Mouse (Mus musculus): Measurements from ENCODE around the gene Cela1. TPM values are rescaled to one million over a fixed set of nuclear protein-coding genes. Genes with fewer than 3 reads are reported as not detected.

Cela1 gene
- polyA plus RNA-seq (2015; fragmentation: Nextera tagmentation; extraction: Ambion mirVana): 180 and 240 TPM in 2 replicates

DNA sequence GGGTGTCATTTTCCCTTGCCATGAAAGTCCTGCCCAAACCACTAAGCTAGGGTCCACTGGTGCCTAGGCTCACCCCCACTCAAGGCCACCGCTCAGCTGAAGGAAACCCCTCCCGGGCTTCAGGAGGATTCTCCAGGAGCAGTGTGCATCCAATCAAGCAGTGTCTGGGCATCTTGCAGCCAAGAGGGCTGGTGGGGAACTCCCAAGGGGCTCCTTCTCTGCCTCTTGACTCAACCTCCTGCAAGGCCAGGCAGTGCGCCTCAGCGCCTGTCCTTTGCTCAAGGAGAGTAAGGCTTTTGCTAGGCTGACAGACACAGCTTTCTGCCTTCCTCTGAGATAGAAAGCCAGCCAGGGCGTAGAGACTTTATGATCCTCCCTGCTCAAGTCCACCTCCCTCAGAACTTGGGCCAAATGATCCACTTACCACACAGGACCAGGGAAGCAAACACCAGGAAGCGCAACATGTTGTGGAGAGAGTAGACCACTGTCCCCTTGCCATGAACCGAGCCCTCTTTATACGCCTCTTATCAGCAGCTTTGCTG lies at the start of gene Cela1:
TSS of gene Cela1 (minus strand) at position 492 of the 542 bp plus-strand sequence.
- 50% methylated on average over 8 of the region's 8 CpGs for WGBS
- Histone ChIP-seq H3K27ac (ENCODE audit: low read length) (0 out of 2 replicates have a peak within 1 kb of the TSS, but pooled peaks have one; percentile 34), H3K4me3 (ENCODE audit: low read length) (peak within 1 kb of the TSS; percentile 11; the same call in 1 of the 2 replicates), H3K9me3 (ENCODE audit: control insufficient read depth, low read length) (peaks cover 6% of the 10 kb centered on the region), H3K4me1 (ENCODE audit: control insufficient read depth, insufficient read depth, low read length) (peaks cover 8% of the 10 kb centered on the region), H3K9ac (ENCODE audit: low read depth, low read length) (peak within 1 kb of the TSS; percentile 38; the same call in 1 of the 2 replicates), H3K27me3 (replicated peaks; ENCODE audit: control insufficient read depth, insufficient read depth, low read length) (no peaks in the 10 kb centered on the region), H3K4me2 (ENCODE audit: low read depth, low read length) (0 out of 2 replicates have a peak within 1 kb of the TSS, but pooled peaks have one; percentile 11), H3K36me3 (ENCODE audit: control insufficient read depth, insufficient read depth, low read length) (no peaks in the 10 kb centered on the region)
- ATAC-seq: no peak

DNA sequence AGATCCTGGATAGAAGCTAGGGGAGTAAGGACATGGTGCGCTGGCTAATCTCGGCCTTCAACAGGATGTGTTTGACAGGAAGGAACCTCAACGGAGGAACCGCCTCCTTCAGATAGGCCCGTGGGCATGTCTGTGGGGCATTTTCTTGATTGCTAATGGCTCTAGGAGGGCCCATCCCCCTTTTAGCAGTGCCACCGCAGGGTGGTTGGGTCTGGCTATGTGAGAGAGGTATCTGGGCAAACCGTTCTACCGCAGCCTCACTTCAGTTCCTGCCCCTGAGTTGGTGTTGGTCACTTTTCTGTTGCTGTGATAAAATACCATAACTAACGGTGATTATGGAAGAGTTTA lies 48.2 kb upstream of the Cela1 start:
- Histone ChIP-seq H3K27me3 (replicated peaks; ENCODE audit: control insufficient read depth, insufficient read depth, low read length) (no peaks in the 10 kb centered on the region), H3K4me1 (ENCODE audit: control insufficient read depth, insufficient read depth, low read length) (no peaks in the 10 kb centered on the region), H3K4me3 (ENCODE audit: low read length) (no peak overlapping the region), H3K27ac (ENCODE audit: low read length) (no peak overlapping the region), H3K9ac (ENCODE audit: low read depth, low read length) (no peak overlapping the region), H3K36me3 (ENCODE audit: control insufficient read depth, insufficient read depth, low read length) (no peaks in the 10 kb centered on the region), H3K9me3 (ENCODE audit: control insufficient read depth, low read length) (no peaks in the 10 kb centered on the region), H3K4me2 (ENCODE audit: low read depth, low read length) (no peak overlapping the region)
- ATAC-seq: no peak
- WGBS: 84% methylated on average over 9 of the region's 9 CpGs

DNA sequence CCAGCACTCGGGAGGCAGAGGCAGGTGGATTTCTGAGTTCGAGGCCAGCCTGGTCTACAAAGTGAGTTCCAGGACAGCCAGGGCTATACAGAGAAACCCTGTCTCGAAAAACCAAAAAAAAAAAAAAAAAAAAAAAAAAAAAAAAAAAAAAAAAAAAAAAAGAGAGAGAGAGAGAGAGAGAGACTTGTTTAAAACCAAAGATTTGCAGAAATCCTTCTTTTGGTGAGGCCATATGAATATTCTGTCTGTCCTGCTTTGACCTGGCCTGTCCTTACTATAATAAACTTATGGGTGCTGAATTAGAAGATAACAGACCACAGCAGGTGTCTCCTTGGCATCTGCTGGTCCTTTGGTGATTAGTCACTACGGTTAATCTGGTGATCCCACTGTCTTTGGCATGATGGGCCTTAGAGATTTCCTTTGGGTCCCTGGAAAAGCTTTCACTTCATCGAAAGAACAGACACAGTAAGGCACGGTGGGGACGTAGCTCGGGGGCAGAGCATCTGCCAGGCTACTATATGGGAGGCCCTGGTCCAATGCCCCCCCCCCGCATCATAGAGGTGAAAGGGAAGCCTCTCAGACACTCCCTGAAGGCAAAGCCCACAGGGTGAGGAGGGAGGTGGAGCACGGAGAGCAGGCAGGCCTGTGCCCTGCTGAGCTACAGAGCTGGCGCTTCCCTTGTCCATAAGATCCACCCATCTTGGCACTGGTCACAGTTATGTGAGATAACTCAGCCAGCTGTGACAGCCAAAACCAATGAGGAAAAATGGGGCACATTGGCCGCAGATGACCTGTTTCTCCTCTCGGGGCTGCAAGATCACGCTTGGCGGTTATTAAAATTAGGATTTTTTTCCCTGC lies 47.6 kb upstream of the Cela1 start:
- no peaks in the 10 kb centered on the region for H3K9me3 ChIP-seq (ENCODE audit: control insufficient read depth, low read length)
- H3K27me3 ChIP-seq (replicated peaks; ENCODE audit: control insufficient read depth, insufficient read depth, low read length): no peaks in the 10 kb centered on the region
- H3K4me1 ChIP-seq (ENCODE audit: control insufficient read depth, insufficient read depth, low read length): no peaks in the 10 kb centered on the region
- no peak overlapping the region for H3K27ac ChIP-seq (ENCODE audit: low read length)
- no peak for ATAC-seq
- H3K36me3 ChIP-seq (ENCODE audit: control insufficient read depth, insufficient read depth, low read length): no peaks in the 10 kb centered on the region
- WGBS: 91% methylated on average over 14 of the region's 15 CpGs
- no peak overlapping the region for H3K4me2 ChIP-seq (ENCODE audit: low read depth, low read length)
- no peak overlapping the region for H3K9ac ChIP-seq (ENCODE audit: low read depth, low read length)
- H3K4me3 ChIP-seq (ENCODE audit: low read length): no peak overlapping the region

DNA sequence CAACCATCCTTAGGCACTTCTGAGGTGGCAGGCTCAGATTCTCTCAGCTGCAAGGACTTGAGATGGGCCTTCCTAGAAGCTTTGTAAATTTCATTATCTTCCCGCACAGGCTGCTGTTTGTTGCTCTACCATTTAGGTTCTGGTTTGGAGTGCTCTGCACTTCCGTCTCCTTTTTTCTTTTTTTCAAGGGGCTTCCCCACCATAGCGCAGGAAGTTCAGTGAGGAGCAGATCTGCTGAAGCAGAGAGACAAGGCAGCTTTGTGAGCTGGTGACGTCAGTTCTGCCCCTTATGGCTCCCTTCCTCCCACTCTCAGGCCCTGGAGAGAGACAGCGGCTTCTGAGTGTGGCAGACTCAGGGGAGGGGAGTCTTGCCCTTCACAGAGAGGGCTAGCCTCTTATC lies 44.9 kb upstream of the Cela1 start:
- H3K27me3 ChIP-seq (replicated peaks; ENCODE audit: control insufficient read depth, insufficient read depth, low read length): peaks cover 10% of the 10 kb centered on the region
- H3K4me3 ChIP-seq (ENCODE audit: low read length): no peak overlapping the region
- H3K27ac ChIP-seq (ENCODE audit: low read length): no peak overlapping the region
- no peak overlapping the region for H3K9ac ChIP-seq (ENCODE audit: low read depth, low read length)
- WGBS: 33% methylated on average over 5 of the region's 5 CpGs
- ATAC-seq: no peak; the same call in 1 of the 2 replicates
- no peaks in the 10 kb centered on the region for H3K36me3 ChIP-seq (ENCODE audit: control insufficient read depth, insufficient read depth, low read length)
- H3K9me3 ChIP-seq (ENCODE audit: control insufficient read depth, low read length): no peaks in the 10 kb centered on the region
- H3K4me1 ChIP-seq (ENCODE audit: control insufficient read depth, insufficient read depth, low read length): peaks cover 13% of the 10 kb centered on the region
- no peak overlapping the region for H3K4me2 ChIP-seq (ENCODE audit: low read depth, low read length)

DNA sequence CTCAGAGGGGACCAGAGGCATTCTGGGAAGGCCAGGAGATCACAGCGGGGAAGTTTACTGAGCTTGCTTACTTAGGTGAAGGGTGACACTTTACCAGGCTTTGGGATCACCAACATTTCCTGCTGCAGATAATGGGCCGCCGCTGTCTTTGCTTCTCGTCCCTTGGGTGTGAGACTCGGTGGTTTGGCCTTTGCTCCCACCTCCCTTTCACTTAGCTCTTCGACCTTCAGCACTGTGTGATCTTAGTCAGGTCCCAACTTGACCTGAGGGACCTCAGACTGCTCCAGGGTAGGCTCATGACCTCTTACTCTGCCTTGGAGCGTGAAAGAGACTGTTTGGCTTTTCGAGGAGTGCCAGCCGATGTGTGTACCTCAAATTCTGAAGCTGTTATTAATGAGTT lies 43.4 kb upstream of the Cela1 start:
- H3K4me3 ChIP-seq (ENCODE audit: low read length): no peak overlapping the region
- no peak overlapping the region for H3K27ac ChIP-seq (ENCODE audit: low read length)
- WGBS: 41% methylated on average over 9 of the region's 9 CpGs
- peaks cover 13% of the 10 kb centered on the region for H3K4me1 ChIP-seq (ENCODE audit: control insufficient read depth, insufficient read depth, low read length)
- no peaks in the 10 kb centered on the region for H3K9me3 ChIP-seq (ENCODE audit: control insufficient read depth, low read length)
- H3K9ac ChIP-seq (ENCODE audit: low read depth, low read length): no peak overlapping the region
- 0 out of 2 replicates have a peak, but pooled peaks have one; percentile 30 for ATAC-seq
- no peak overlapping the region for H3K4me2 ChIP-seq (ENCODE audit: low read depth, low read length)
- no peaks in the 10 kb centered on the region for H3K36me3 ChIP-seq (ENCODE audit: control insufficient read depth, insufficient read depth, low read length)
- H3K27me3 ChIP-seq (replicated peaks; ENCODE audit: control insufficient read depth, insufficient read depth, low read length): peaks cover 10% of the 10 kb centered on the region

DNA sequence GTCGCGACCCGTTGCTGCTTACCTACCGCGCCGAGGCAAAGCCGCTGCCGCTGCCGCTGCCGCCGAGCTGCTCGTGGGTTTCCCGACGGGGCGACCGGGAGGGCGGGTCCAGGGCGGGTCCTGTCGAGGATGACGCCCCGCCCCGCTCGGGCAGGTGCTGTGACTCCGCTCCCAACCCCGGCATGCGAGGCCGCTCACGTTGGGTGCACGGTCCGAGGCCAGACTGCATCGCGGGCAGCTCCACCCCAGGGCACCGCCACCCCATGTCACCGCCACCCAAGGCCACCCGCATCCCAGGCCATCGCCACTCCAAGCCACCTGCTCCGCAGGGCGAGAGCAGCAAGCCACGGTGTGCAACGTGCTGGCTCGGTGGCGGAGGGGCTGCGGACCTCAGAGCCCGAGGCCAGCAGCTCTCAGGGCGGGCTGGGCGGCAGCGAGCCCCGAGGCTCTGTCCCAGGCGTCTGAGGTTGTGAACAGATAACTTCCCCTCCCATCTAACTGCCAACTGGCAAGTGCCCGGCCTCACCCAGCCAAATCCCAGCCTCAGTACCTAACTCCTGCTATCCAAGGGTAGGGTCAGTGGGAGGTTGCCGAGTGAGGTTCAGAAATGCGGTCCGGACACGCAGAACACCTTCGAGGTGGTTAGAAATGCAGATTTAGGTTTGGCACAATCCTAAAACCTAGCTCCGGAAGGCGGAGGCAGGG lies 41.7 kb upstream of the Cela1 start, which contains the start of gene Galnt6:
TSS of gene Galnt6 (minus strand) at position 96 of the 705 bp plus-strand sequence.
- Histone ChIP-seq H3K9ac (ENCODE audit: low read depth, low read length) (peak within 1 kb of the TSS; percentile 50), H3K9me3 (ENCODE audit: control insufficient read depth, low read length) (no peaks in the 10 kb centered on the region), H3K4me3 (ENCODE audit: low read length) (peak within 1 kb of the TSS; percentile 39), H3K27me3 (replicated peaks; ENCODE audit: control insufficient read depth, insufficient read depth, low read length) (peaks cover 10% of the 10 kb centered on the region), H3K27ac (ENCODE audit: low read length) (no peak within 1 kb of the TSS), H3K36me3 (ENCODE audit: control insufficient read depth, insufficient read depth, low read length) (no peaks in the 10 kb centered on the region), H3K4me2 (ENCODE audit: low read depth, low read length) (peak within 1 kb of the TSS; percentile 46), H3K4me1 (ENCODE audit: control insufficient read depth, insufficient read depth, low read length) (peaks cover 13% of the 10 kb centered on the region)
- WGBS: 7% methylated on average over 56 of the region's 57 CpGs
- ATAC-seq: peak; percentile 53

DNA sequence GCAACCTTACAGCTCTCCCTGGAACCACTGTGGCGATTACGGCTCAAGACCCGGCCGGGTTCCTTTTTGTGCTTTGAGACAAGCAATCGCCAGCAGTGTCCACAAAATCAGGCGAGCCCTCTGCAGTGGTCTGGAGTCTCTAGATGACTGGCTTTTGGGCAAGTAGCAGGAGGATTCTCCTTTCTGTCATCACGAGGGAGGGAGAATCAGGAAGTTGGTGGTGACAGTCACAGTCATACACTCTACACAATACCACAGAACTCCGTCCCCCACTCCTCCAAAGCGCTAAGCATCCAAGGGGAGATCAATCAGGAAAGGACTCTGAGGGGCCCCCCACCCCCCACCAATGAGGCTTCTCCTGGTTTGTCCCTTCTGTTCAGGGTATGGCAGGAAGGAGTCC lies 40.9 kb upstream of the Cela1 start:
- WGBS: 42% methylated on average over 9 of the region's 9 CpGs
- H3K27ac ChIP-seq (ENCODE audit: low read length): no peak overlapping the region

DNA sequence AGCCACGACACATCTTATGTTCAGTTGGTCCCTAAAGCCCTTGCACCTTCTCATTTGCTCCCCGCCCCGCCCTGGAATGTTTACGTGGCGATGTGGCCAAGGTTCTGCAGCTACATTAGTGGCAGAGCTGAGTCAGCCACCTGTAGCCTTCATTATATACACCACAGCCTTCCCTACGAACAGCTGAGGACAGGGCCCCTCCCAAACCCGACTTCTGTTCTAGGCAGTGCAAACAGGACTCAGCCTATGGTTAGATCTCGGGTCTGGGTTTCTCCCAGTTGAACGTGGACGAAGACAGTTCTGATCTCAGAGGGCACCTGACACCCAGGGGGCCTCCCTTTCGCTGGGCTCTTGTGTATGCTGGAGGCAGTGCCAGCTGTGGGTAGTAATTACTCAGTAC lies 40.1 kb upstream of the Cela1 start:
- Histone ChIP-seq H3K27ac (ENCODE audit: low read length) (0 out of 2 replicates have a peak overlapping the region, but pooled peaks have one; percentile 29), H3K4me2 (ENCODE audit: low read depth, low read length) (no peak overlapping the region), H3K4me3 (ENCODE audit: low read length) (no peak overlapping the region), H3K4me1 (ENCODE audit: control insufficient read depth, insufficient read depth, low read length) (peaks cover 13% of the 10 kb centered on the region), H3K9me3 (ENCODE audit: control insufficient read depth, low read length) (no peaks in the 10 kb centered on the region), H3K36me3 (ENCODE audit: control insufficient read depth, insufficient read depth, low read length) (no peaks in the 10 kb centered on the region), H3K9ac (ENCODE audit: low read depth, low read length) (peak overlapping the region; percentile 50; the same call in 1 of the 2 replicates), H3K27me3 (replicated peaks; ENCODE audit: control insufficient read depth, insufficient read depth, low read length) (peaks cover 10% of the 10 kb centered on the region)
- peak; percentile 75 for ATAC-seq
- 65% methylated on average over 11 of the region's 11 CpGs for WGBS

More for the DNA sequence above, 40.9 kb upstream of the Cela1 start:
- no peaks in the 10 kb centered on the region for H3K9me3 ChIP-seq (ENCODE audit: control insufficient read depth, low read length)
- ATAC-seq: peak; percentile 16; the same call in 1 of the 2 replicates
- peak overlapping the region; percentile 50 for H3K9ac ChIP-seq (ENCODE audit: low read depth, low read length)
- H3K4me3 ChIP-seq (ENCODE audit: low read length): peak overlapping the region; percentile 39
- peak overlapping the region; percentile 46 for H3K4me2 ChIP-seq (ENCODE audit: low read depth, low read length)
- peaks cover 13% of the 10 kb centered on the region for H3K4me1 ChIP-seq (ENCODE audit: control insufficient read depth, insufficient read depth, low read length)
- no peaks in the 10 kb centered on the region for H3K36me3 ChIP-seq (ENCODE audit: control insufficient read depth, insufficient read depth, low read length)
- H3K27me3 ChIP-seq (replicated peaks; ENCODE audit: control insufficient read depth, insufficient read depth, low read length): peaks cover 10% of the 10 kb centered on the region

DNA sequence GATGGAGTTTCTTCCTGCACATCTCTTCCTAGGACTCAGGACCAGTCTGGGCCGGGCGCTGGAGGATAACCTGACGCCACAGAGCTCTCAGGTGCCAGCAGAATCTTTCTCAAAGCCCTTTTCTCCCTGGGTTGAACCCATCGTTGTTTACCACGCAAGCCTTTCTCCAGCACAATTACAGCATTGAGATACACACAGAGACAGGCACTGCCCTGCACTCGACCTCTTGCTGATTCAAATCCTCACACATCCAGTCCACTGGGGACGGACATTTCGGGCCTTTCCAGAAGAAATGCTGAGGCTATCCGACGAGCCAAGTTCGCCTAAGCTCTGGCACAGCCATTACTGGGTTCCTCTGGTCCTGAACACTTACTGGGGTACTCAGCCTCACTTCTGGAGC lies 39.0 kb upstream of the Cela1 start:
- H3K4me3 ChIP-seq (ENCODE audit: low read length): no peak overlapping the region
- H3K9ac ChIP-seq (ENCODE audit: low read depth, low read length): no peak overlapping the region
- ATAC-seq: no peak
- peaks cover 18% of the 10 kb centered on the region for H3K4me1 ChIP-seq (ENCODE audit: control insufficient read depth, insufficient read depth, low read length)
- H3K4me2 ChIP-seq (ENCODE audit: low read depth, low read length): no peak overlapping the region
- WGBS: 81% methylated on average over 11 of the region's 11 CpGs
- H3K27me3 ChIP-seq (replicated peaks; ENCODE audit: control insufficient read depth, insufficient read depth, low read length): peaks cover 10% of the 10 kb centered on the region
- H3K27ac ChIP-seq (ENCODE audit: low read length): no peak overlapping the region
- H3K9me3 ChIP-seq (ENCODE audit: control insufficient read depth, low read length): no peaks in the 10 kb centered on the region
- H3K36me3 ChIP-seq (ENCODE audit: control insufficient read depth, insufficient read depth, low read length): no peaks in the 10 kb centered on the region

Measured in intestine, embryonic 16.5 days (tissue).